8 mouse cellular contexts compared by ENCODE assay signal in the genomic region with DNA sequence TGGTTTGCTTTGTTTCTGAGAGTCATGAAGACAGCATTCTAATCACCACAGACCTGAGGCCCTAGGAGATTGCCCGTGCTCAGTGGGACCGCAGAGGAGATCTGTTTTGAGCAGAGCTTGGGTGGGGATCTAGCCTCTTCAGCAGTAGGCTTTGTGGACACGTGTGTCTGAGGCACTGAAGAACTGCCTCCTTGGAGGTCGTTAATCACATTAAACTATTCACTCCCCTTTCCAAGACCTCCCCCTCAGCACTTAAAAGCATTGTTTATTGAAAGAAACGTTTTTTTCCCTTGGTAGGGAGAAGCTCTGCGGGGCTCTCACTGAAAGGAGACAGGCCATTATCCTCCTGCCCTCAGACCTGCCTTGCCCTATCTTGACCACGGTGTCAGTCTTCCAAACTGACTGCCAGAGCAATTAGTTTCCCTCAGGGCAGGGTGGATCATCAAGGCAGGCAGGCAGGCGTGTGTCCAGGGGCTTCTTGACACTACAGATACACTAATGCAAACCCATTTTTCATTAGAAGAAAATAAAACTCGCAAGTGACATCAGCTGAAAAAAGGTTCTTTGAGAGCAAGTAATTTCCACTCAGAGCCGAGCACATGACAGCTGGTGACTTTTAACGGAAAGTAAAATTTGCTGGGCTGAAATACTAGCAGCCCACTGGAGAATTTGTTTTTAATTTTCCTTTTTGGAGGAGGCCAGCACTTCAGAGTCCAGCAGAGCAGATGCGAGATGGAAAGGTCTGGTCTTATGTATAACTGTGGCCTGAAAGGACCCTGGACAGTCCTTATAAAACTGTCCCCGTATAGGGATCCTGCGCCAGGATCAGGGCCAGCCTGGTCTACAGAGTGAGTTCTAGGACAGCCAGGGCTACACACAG. TPM values are rescaled to one million over a fixed set of nuclear protein-coding genes. Genes with fewer than 3 reads are reported as not detected.
A peak's percentile ranks its signal among the peaks of the same experiment; 100 is the strongest.
DNase-seq lines count a peak whose midpoint lies in the region; ATAC-seq and TF ChIP-seq lines count a peak whose summit lies in the region.
"Had no signal": no experiment of that assay in that cellular context is flagged by ENCODE, and none has a peak within 500 bp of the region (broad histone marks: within the 10 kb centered on the region; RNA-seq: fewer than 3 reads in every experiment).

No protein-coding gene starts in this region.

- H3K4me3 ChIP-seq in liver, embryonic 11.5 days (ENCODE audit: low read depth, low read length) = no peak overlapping the region
- H3K4me3 ChIP-seq in liver, postnatal 0 days (ENCODE audit: low read depth, low read length) = no peak overlapping the region
- H3K4me3 ChIP-seq in forebrain, embryonic 12.5 days (replicated peaks) = no peak overlapping the region
- no peak overlapping the region for H3K4me3 ChIP-seq in intestine, embryonic 16.5 days (ENCODE audit: low read length)
- no peak overlapping the region for H3K4me3 ChIP-seq in stomach, embryonic 14.5 days (ENCODE audit: low read depth, low read length)

- 0 out of 2 replicates have a peak, but pooled peaks have one; percentile 49 for ATAC-seq in liver, embryonic 11.5 days (replicated peaks; ENCODE audit: low FRiP score)
- no peak for ATAC-seq in liver, postnatal 0 days
- ATAC-seq in forebrain, embryonic 12.5 days (ENCODE audit: low FRiP score) = peak; percentile 28; the same call in 1 of the 2 replicates
- peak; percentile 58 for ATAC-seq in intestine, embryonic 16.5 days
- no peak; the same call in 1 of the 2 replicates for ATAC-seq in stomach, embryonic 14.5 days (ENCODE audit: insufficient number of reproducible peaks, insufficient read depth, low FRiP score, low read depth)

- DNase-seq in liver, embryonic 11.5 days (ENCODE audit: low spot score) = no peak
- DNase-seq in liver, postnatal 0 days = no peak
- no peak for DNase-seq in left cerebral cortex, postnatal 10 days (ENCODE audit: extremely low spot score in 1 of 2, low spot score in 2 of 2)
- no peak for DNase-seq in adrenal gland, adult 8-10 months

- H3K9ac ChIP-seq in liver, embryonic 11.5 days (ENCODE audit: low read depth, low read length) = no peak overlapping the region
- H3K9ac ChIP-seq in liver, postnatal 0 days (replicated peaks) = no peak overlapping the region
- no peak overlapping the region for H3K9ac ChIP-seq in forebrain, embryonic 12.5 days
- no peak overlapping the region for H3K9ac ChIP-seq in intestine, embryonic 16.5 days (ENCODE audit: low read depth, low read length)
- no peak overlapping the region for H3K9ac ChIP-seq in stomach, embryonic 14.5 days (replicated peaks; ENCODE audit: low read depth, low read length)

- 40% methylated on average over 14 of the region's 14 CpGs for WGBS in liver, embryonic 11.5 days
- WGBS in liver, postnatal 0 days (ENCODE audit: insufficient replicate concordance) = 52% methylated on average over 14 of the region's 14 CpGs
- 28% methylated on average over 14 of the region's 14 CpGs for WGBS in forebrain, embryonic 12.5 days
- 30% methylated on average over 14 of the region's 14 CpGs for WGBS in intestine, embryonic 16.5 days
- 21% methylated on average over 14 of the region's 14 CpGs for WGBS in stomach, embryonic 14.5 days

- no peak overlapping the region for H3K27ac ChIP-seq in liver, embryonic 11.5 days (ENCODE audit: low read depth, low read length)
- no peak overlapping the region for H3K27ac ChIP-seq in liver, postnatal 0 days (ENCODE audit: low read depth)
- H3K27ac ChIP-seq in forebrain, embryonic 12.5 days = no peak overlapping the region
- H3K27ac ChIP-seq in intestine, embryonic 16.5 days (ENCODE audit: low read length) = peak overlapping the region; percentile 80
- peak overlapping the region; percentile 96 for H3K27ac ChIP-seq in stomach, embryonic 14.5 days (ENCODE audit: low read length)

- no peaks in the 10 kb centered on the region for H3K27me3 ChIP-seq in liver, embryonic 11.5 days (replicated peaks; ENCODE audit: control insufficient read depth, insufficient read depth, low read length)
- H3K27me3 ChIP-seq in liver, postnatal 0 days (ENCODE audit: insufficient read depth, low read length) = no peaks in the 10 kb centered on the region
- H3K27me3 ChIP-seq in forebrain, embryonic 12.5 days = peaks cover 29% of the 10 kb centered on the region
- no peaks in the 10 kb centered on the region for H3K27me3 ChIP-seq in intestine, embryonic 16.5 days (replicated peaks; ENCODE audit: control insufficient read depth, insufficient read depth, low read length)
- H3K27me3 ChIP-seq in stomach, embryonic 14.5 days (ENCODE audit: control insufficient read depth, insufficient read depth, low read length) = no peaks in the 10 kb centered on the region

- H3K9me3 ChIP-seq in liver, embryonic 11.5 days (ENCODE audit: control insufficient read depth, low read length) = no peaks in the 10 kb centered on the region
- H3K9me3 ChIP-seq in liver, postnatal 0 days (ENCODE audit: low read length) = no peaks in the 10 kb centered on the region
- no peaks in the 10 kb centered on the region for H3K9me3 ChIP-seq in forebrain, embryonic 12.5 days
- H3K9me3 ChIP-seq in intestine, embryonic 16.5 days (ENCODE audit: control insufficient read depth, low read length) = no peaks in the 10 kb centered on the region
- H3K9me3 ChIP-seq in stomach, embryonic 14.5 days (ENCODE audit: control insufficient read depth, low read depth, low read length) = no peaks in the 10 kb centered on the region

- H3K36me3 ChIP-seq in liver, embryonic 11.5 days (ENCODE audit: control insufficient read depth, insufficient read depth, low read length) = no peaks in the 10 kb centered on the region
- no peaks in the 10 kb centered on the region for H3K36me3 ChIP-seq in liver, postnatal 0 days (replicated peaks; ENCODE audit: insufficient read depth, low read length)
- H3K36me3 ChIP-seq in forebrain, embryonic 12.5 days (replicated peaks) = no peaks in the 10 kb centered on the region
- H3K36me3 ChIP-seq in intestine, embryonic 16.5 days (ENCODE audit: control insufficient read depth, insufficient read depth, low read length) = no peaks in the 10 kb centered on the region
- H3K36me3 ChIP-seq in stomach, embryonic 14.5 days (ENCODE audit: control insufficient read depth, insufficient read depth, low read length) = no peaks in the 10 kb centered on the region

- intact Hi-C loops in left cerebral cortex, postnatal 10 days (cut with DNase I) = no loop called here

- TF ChIP-seq EP300 in liver, postnatal 0 days (IDR thresholded peaks at IDR 0.05; ENCODE audit: low read depth) = no peak

- TF ChIP-seq CTCF in liver, postnatal 0 days (IDR thresholded peaks at IDR 0.05; ENCODE audit: low read depth) = no peak

- no peak overlapping the region for H3K4me2 ChIP-seq in liver, embryonic 11.5 days
- H3K4me2 ChIP-seq in liver, postnatal 0 days (ENCODE audit: low read depth, low read length) = no peak overlapping the region
- no peak overlapping the region for H3K4me2 ChIP-seq in forebrain, embryonic 12.5 days
- H3K4me2 ChIP-seq in intestine, embryonic 16.5 days (ENCODE audit: low read depth, low read length) = no peak overlapping the region
- 0 out of 2 replicates have a peak overlapping the region, but pooled peaks have one; percentile 13 for H3K4me2 ChIP-seq in stomach, embryonic 14.5 days (replicated peaks; ENCODE audit: low read depth, low read length)

- H3K4me1 ChIP-seq in liver, embryonic 11.5 days (replicated peaks; ENCODE audit: control insufficient read depth, insufficient read depth, low read length) = 0 out of 2 replicates have a peak, but pooled peaks cover 3% of the 10 kb centered on the region
- no peaks in the 10 kb centered on the region for H3K4me1 ChIP-seq in liver, postnatal 0 days (ENCODE audit: insufficient read depth)
- H3K4me1 ChIP-seq in forebrain, embryonic 12.5 days = peaks cover 46% of the 10 kb centered on the region
- H3K4me1 ChIP-seq in intestine, embryonic 16.5 days (ENCODE audit: control insufficient read depth, insufficient read depth, low read length) = peaks cover 12% of the 10 kb centered on the region; the same call in 1 of the 2 replicates
- peaks cover 37% of the 10 kb centered on the region for H3K4me1 ChIP-seq in stomach, embryonic 14.5 days (ENCODE audit: control insufficient read depth, insufficient read depth, low read length)

RNA-seq across cellular contexts. Expression of a gene that starts 56.2 kb away (rescaled TPM):
- polyA plus RNA-seq in liver, embryonic 11.5 days (2014; fragmentation: Nextera tagmentation; extraction: Ambion mirVana) = 0.92 and 1.1 TPM in 2 replicates
- 0.09 and 0.19 TPM in 2 replicates for polyA plus RNA-seq in liver, postnatal 0 days (2015; fragmentation: Nextera tagmentation; extraction: Ambion mirVana)
- 1.7 and 1.9 TPM in 2 replicates for polyA plus RNA-seq in forebrain, embryonic 12.5 days (2016; fragmentation: Nextera tagmentation; extraction: Ambion mirVana)
- 29.4 and 29.8 TPM in 2 replicates for polyA plus RNA-seq in intestine, embryonic 16.5 days (2015; fragmentation: Nextera tagmentation; extraction: Ambion mirVana)
- 23.0 and 24.7 TPM in 2 replicates for polyA plus RNA-seq in stomach, embryonic 14.5 days (2014; fragmentation: Nextera tagmentation; extraction: Ambion mirVana)
- total RNA-seq in left cerebral cortex, postnatal 10 days (2021) = 1 to 10 TPM in 1 of 2 experiments, under 1 TPM in 1; 0.81 to 1.0 TPM
- total RNA-seq in adrenal gland, adult 8-10 months (2022) = 1 to 10 TPM; 3.4 to 8.5 (median 5.8) TPM
- total RNA-seq: common myeloid progenitor, adult 5-6 weeks had no signal

Comparison
In these comparisons a context has a peak if more than half of its experiments do, and no peak if none do; other contexts are left out.
1. ATAC-seq: peak in liver, embryonic 11.5 days (single experiment), forebrain, embryonic 12.5 days (single experiment) and intestine, embryonic 16.5 days (single experiment); none in liver, postnatal 0 days (single experiment) and stomach, embryonic 14.5 days (single experiment).
2. H3K27ac ChIP-seq: peak in intestine, embryonic 16.5 days (single experiment) and stomach, embryonic 14.5 days (single experiment); none in liver, embryonic 11.5 days (single experiment), liver, postnatal 0 days (single experiment) and forebrain, embryonic 12.5 days (single experiment).